Mouse (Mus musculus): ENCODE measurements around the gene Ccdc57. TPM values are rescaled to one million over a fixed set of nuclear protein-coding genes. Genes with fewer than 3 reads are reported as not detected.

The Ccdc57 gene
- 3.5 and 4.7 TPM in 2 replicates for total RNA-seq (2017)

GRCm38 (mm10) chr11:120932564-120933398, at the start of gene Ccdc57:
TSS of gene Ccdc57 (minus strand) at chr11:120932872.
- ATAC-seq (ENCODE audit: extremely low read depth, insufficient number of reproducible peaks, low FRiP score, poor library complexity, severe bottlenecking), result peak; percentile 90

GRCm38 (mm10) chr11:120982459-120982858, 49.8 kb upstream of the Ccdc57 start:
- no peak for ATAC-seq (ENCODE audit: extremely low read depth, insufficient number of reproducible peaks, low FRiP score, poor library complexity, severe bottlenecking)

- no peak for ATAC-seq (ENCODE audit: extremely low read depth, insufficient number of reproducible peaks, low FRiP score, poor library complexity, severe bottlenecking)
Observed at GRCm38 (mm10) chr11:120981661-120982060, 49.0 kb upstream of the Ccdc57 start.

- ATAC-seq (ENCODE audit: extremely low read depth, insufficient number of reproducible peaks, low FRiP score, poor library complexity, severe bottlenecking), result no peak
Observed at GRCm38 (mm10) chr11:120980427-120981035, 47.9 kb upstream of the Ccdc57 start.

GRCm38 (mm10) chr11:120979711-120980426, 47.2 kb upstream of the Ccdc57 start:
- ATAC-seq (ENCODE audit: extremely low read depth, insufficient number of reproducible peaks, low FRiP score, poor library complexity, severe bottlenecking), result no peak

- ATAC-seq (ENCODE audit: extremely low read depth, insufficient number of reproducible peaks, low FRiP score, poor library complexity, severe bottlenecking), result no peak
Observed at GRCm38 (mm10) chr11:120973318-120973717, 40.6 kb upstream of the Ccdc57 start.

- ATAC-seq (ENCODE audit: extremely low read depth, insufficient number of reproducible peaks, low FRiP score, poor library complexity, severe bottlenecking), result no peak
Observed at GRCm38 (mm10) chr11:120971237-120971636, 38.6 kb upstream of the Ccdc57 start.

GRCm38 (mm10) chr11:120969742-120970141, 37.1 kb upstream of the Ccdc57 start:
- no peak for ATAC-seq (ENCODE audit: extremely low read depth, insufficient number of reproducible peaks, low FRiP score, poor library complexity, severe bottlenecking)

GRCm38 (mm10) chr11:120965587-120965986, 32.9 kb upstream of the Ccdc57 start:
- ATAC-seq (ENCODE audit: extremely low read depth, insufficient number of reproducible peaks, low FRiP score, poor library complexity, severe bottlenecking), result no peak

GRCm38 (mm10) chr11:120964195-120965157, 31.8 kb upstream of the Ccdc57 start:
- no peak for ATAC-seq (ENCODE audit: extremely low read depth, insufficient number of reproducible peaks, low FRiP score, poor library complexity, severe bottlenecking)

- no peak for ATAC-seq (ENCODE audit: extremely low read depth, insufficient number of reproducible peaks, low FRiP score, poor library complexity, severe bottlenecking)
Observed at GRCm38 (mm10) chr11:120962909-120963308, 30.2 kb upstream of the Ccdc57 start.

- no peak for ATAC-seq (ENCODE audit: extremely low read depth, insufficient number of reproducible peaks, low FRiP score, poor library complexity, severe bottlenecking)
Observed at GRCm38 (mm10) chr11:120962050-120962771, 29.5 kb upstream of the Ccdc57 start.

- ATAC-seq (ENCODE audit: extremely low read depth, insufficient number of reproducible peaks, low FRiP score, poor library complexity, severe bottlenecking), result no peak
Observed at GRCm38 (mm10) chr11:120961594-120961993, 28.9 kb upstream of the Ccdc57 start.

- no peak for ATAC-seq (ENCODE audit: extremely low read depth, insufficient number of reproducible peaks, low FRiP score, poor library complexity, severe bottlenecking)
Observed at GRCm38 (mm10) chr11:120960248-120960647, 27.6 kb upstream of the Ccdc57 start.

- ATAC-seq (ENCODE audit: extremely low read depth, insufficient number of reproducible peaks, low FRiP score, poor library complexity, severe bottlenecking), result no peak
Observed at GRCm38 (mm10) chr11:120959564-120959963, 26.9 kb upstream of the Ccdc57 start.

- ATAC-seq (ENCODE audit: extremely low read depth, insufficient number of reproducible peaks, low FRiP score, poor library complexity, severe bottlenecking), result no peak
Observed at GRCm38 (mm10) chr11:120959066-120959465, 26.4 kb upstream of the Ccdc57 start.

GRCm38 (mm10) chr11:120957731-120958257, 25.1 kb upstream of the Ccdc57 start:
- peak; percentile 34 for ATAC-seq (ENCODE audit: extremely low read depth, insufficient number of reproducible peaks, low FRiP score, poor library complexity, severe bottlenecking)

- ATAC-seq (ENCODE audit: extremely low read depth, insufficient number of reproducible peaks, low FRiP score, poor library complexity, severe bottlenecking), result no peak
Observed at GRCm38 (mm10) chr11:120957052-120957451, 24.4 kb upstream of the Ccdc57 start.

Measured in neutrophil, adult 5-6 weeks (primary cell).